Mouse (Mus musculus): ENCODE results near the gene Cgrrf1. TPM values are rescaled to one million over a fixed set of nuclear protein-coding genes. Genes with fewer than 3 reads are reported as not detected.
A peak's percentile ranks its signal among the peaks of the same experiment; 100 is the strongest.

Gene Cgrrf1
- total and polyA plus RNA-seq, 2 experiments from 2014 or later: 24.4 to 36.0 TPM

DNA sequence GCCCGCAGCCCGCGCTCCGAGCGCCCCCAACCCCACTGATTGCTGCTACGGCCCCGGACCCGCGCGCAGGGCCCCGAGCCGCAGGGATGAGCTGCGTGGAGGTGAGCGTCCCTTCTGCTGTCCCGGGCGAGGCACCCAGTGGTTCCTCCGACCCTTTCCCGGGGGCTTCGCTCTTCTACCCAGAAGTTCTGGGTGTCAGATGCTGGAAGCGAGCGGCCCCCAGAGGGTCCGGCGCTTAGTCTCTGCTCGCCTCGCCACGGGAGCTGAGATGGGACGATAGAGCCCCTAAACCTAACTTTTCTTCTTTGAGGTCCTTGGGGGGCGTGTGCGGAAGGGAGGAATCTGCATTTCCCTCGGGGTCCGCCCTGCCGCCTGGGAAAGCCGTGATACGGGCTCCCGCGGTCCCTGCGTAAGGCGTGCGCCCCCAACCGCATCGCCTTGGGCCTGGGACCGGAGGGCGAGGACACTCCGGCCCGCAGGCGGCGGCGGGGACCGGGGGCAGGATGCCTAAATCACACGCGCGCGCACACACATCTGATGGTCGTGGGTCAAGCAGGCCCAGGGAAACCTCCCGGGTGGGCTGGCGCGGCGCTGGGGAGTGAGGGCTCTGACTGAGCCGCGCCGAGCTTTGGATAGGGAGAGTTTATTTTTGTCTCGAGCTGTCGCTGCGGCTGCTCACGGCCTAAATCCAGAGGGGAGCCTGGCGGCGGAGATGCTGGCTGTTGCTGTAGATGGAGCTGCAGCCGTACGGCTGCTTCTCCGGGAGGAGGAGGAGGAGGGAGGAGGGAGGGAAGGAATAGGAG, 51.3 kb downstream of the Cgrrf1 start:
- Histone ChIP-seq H3K27me3 (ENCODE audit: insufficient read depth, low read length) (no peaks in the 10 kb centered on the region), H3K36me3 (ENCODE audit: insufficient read depth, low read length) (no peaks in the 10 kb centered on the region), H3K9ac (replicated peaks; ENCODE audit: low read length, poor library complexity, severe bottlenecking) (peak overlapping the region; percentile 71), H3K4me2 (ENCODE audit: low read depth, low read length, poor library complexity, severe bottlenecking) (peak overlapping the region; percentile 94), H3K27ac (ENCODE audit: low read depth, low read length) (peak overlapping the region; percentile 67), H3K4me3 (ENCODE audit: low read depth, low read length) (peak overlapping the region; percentile 71), H3K4me1 (ENCODE audit: insufficient read depth, low read length) (peaks cover 7% of the 10 kb centered on the region; the same call in 1 of the 2 replicates), H3K9me3 (ENCODE audit: low read length) (no peaks in the 10 kb centered on the region)
- ATAC-seq (ENCODE audit: low FRiP score) (peak; percentile 18), DNase-seq (ENCODE audit: low spot score) (peak; percentile 72)
- peak; percentile 49 for TF ChIP-seq CTCF (IDR thresholded peaks at IDR 0.05)
- WGBS: under 1% methylated on average over 65 of the region's 70 CpGs

- no peaks in the 10 kb centered on the region for H3K27me3 ChIP-seq (ENCODE audit: insufficient read depth, low read length)
- peak overlapping the region; percentile 71 for H3K4me3 ChIP-seq (ENCODE audit: low read depth, low read length)
- peak overlapping the region; percentile 94 for H3K4me2 ChIP-seq (ENCODE audit: low read depth, low read length, poor library complexity, severe bottlenecking)
- H3K36me3 ChIP-seq (ENCODE audit: insufficient read depth, low read length): no peaks in the 10 kb centered on the region
- H3K9me3 ChIP-seq (ENCODE audit: low read length): no peaks in the 10 kb centered on the region
- under 1% methylated on average over 25 of the region's 29 CpGs for WGBS
- H3K9ac ChIP-seq (replicated peaks; ENCODE audit: low read length, poor library complexity, severe bottlenecking): peak overlapping the region; percentile 71
- ATAC-seq (ENCODE audit: low FRiP score) (peak; percentile 8; the same call in 1 of the 2 replicates), DNase-seq (ENCODE audit: low spot score) (peak; percentile 45)
- no peak for TF ChIP-seq CTCF (IDR thresholded peaks at IDR 0.05)
- H3K27ac ChIP-seq (ENCODE audit: low read depth, low read length): peak overlapping the region; percentile 80
- peaks cover 7% of the 10 kb centered on the region; the same call in 1 of the 2 replicates for H3K4me1 ChIP-seq (ENCODE audit: insufficient read depth, low read length)
Observed at GRCm38 (mm10) chr14:46883871-46884441, 52.0 kb downstream of the Cgrrf1 start.

GRCm38 (mm10) chr14:46884701-46885428, 52.9 kb downstream of the Cgrrf1 start:
- TF ChIP-seq CTCF (IDR thresholded peaks at IDR 0.05): peak; percentile 27; the same call in 1 of the 2 replicates
- Histone ChIP-seq H3K4me1 (ENCODE audit: insufficient read depth, low read length) (peaks cover 7% of the 10 kb centered on the region; the same call in 1 of the 2 replicates), H3K9ac (replicated peaks; ENCODE audit: low read length, poor library complexity, severe bottlenecking) (peak overlapping the region; percentile 71), H3K9me3 (ENCODE audit: low read length) (no peaks in the 10 kb centered on the region), H3K4me3 (ENCODE audit: low read depth, low read length) (peak overlapping the region; percentile 71), H3K4me2 (ENCODE audit: low read depth, low read length, poor library complexity, severe bottlenecking) (peak overlapping the region; percentile 94), H3K36me3 (ENCODE audit: insufficient read depth, low read length) (no peaks in the 10 kb centered on the region), H3K27ac (ENCODE audit: low read depth, low read length) (peak overlapping the region; percentile 80), H3K27me3 (ENCODE audit: insufficient read depth, low read length) (no peaks in the 10 kb centered on the region)
- WGBS: under 1% methylated on average over 41 of the region's 52 CpGs
- DNase-seq (ENCODE audit: low spot score) (peak; percentile 68), ATAC-seq (ENCODE audit: low FRiP score) (peak; percentile 57)

DNA sequence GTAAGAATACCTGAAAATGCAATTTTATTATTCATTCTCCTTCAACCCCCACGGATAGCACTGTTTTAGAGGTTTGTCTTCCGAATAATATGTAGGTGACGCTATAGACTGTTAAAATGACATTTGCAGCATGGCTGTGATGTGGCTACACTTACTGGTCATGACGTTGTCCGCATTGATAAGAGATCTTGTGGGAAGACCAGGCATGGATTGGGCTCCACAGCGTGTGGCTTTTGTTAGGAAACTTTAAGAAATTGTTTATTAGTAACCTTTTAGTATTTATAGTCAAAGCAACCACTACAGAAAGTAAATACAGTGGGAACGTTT, 53.5 kb downstream of the Cgrrf1 start:
- Histone ChIP-seq H3K4me3 (ENCODE audit: low read depth, low read length) (peak overlapping the region; percentile 71), H3K27ac (ENCODE audit: low read depth, low read length) (peak overlapping the region; percentile 80), H3K36me3 (ENCODE audit: insufficient read depth, low read length) (no peaks in the 10 kb centered on the region), H3K4me1 (ENCODE audit: insufficient read depth, low read length) (peaks cover 7% of the 10 kb centered on the region; the same call in 1 of the 2 replicates), H3K4me2 (ENCODE audit: low read depth, low read length, poor library complexity, severe bottlenecking) (peak overlapping the region; percentile 94), H3K27me3 (ENCODE audit: insufficient read depth, low read length) (no peaks in the 10 kb centered on the region), H3K9ac (replicated peaks; ENCODE audit: low read length, poor library complexity, severe bottlenecking) (peak overlapping the region; percentile 71), H3K9me3 (ENCODE audit: low read length) (no peaks in the 10 kb centered on the region)
- ATAC-seq (ENCODE audit: low FRiP score) (no peak), DNase-seq (ENCODE audit: low spot score) (no peak)
- WGBS: under 1% methylated on average over 7 of the region's 7 CpGs
- TF ChIP-seq CTCF (IDR thresholded peaks at IDR 0.05): peak; percentile 49

DNA sequence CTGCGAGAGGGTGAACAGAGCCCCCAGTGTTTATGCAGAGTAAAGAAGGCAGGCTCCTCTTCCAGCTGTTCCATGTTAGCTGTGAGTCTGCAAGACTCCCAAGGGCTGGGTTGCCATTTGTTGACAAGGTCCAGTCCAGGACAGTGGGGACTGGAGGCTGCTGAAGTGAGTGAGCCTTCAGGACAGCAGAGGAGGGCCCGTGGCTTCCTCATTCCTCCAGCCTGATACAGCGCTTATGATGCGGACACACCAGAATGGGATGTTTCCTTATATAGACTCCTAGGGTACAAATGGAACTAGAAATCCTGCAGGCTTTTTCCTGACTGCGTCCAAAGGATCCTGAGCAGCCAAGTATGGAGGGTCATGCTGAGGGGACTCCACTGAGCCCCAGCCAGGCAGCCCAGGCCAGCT, 54.0 kb downstream of the Cgrrf1 start:
- peak; percentile 45 for DNase-seq (ENCODE audit: low spot score)
- H3K27ac ChIP-seq (ENCODE audit: low read depth, low read length): no peak overlapping the region
- no peak for ATAC-seq (ENCODE audit: low FRiP score)
- peak overlapping the region; percentile 94 for H3K4me2 ChIP-seq (ENCODE audit: low read depth, low read length, poor library complexity, severe bottlenecking)
- H3K27me3 ChIP-seq (ENCODE audit: insufficient read depth, low read length): no peaks in the 10 kb centered on the region
- peak overlapping the region; percentile 71; the same call in 1 of the 2 replicates for H3K9ac ChIP-seq (replicated peaks; ENCODE audit: low read length, poor library complexity, severe bottlenecking)
- H3K4me3 ChIP-seq (ENCODE audit: low read depth, low read length): peak overlapping the region; percentile 71
- H3K36me3 ChIP-seq (ENCODE audit: insufficient read depth, low read length): no peaks in the 10 kb centered on the region
- H3K9me3 ChIP-seq (ENCODE audit: low read length): no peaks in the 10 kb centered on the region
- 25% methylated on average over 5 of the region's 5 CpGs for WGBS
- no peak; the same call in 1 of the 2 replicates for TF ChIP-seq CTCF (IDR thresholded peaks at IDR 0.05)
- peaks cover 7% of the 10 kb centered on the region; the same call in 1 of the 2 replicates for H3K4me1 ChIP-seq (ENCODE audit: insufficient read depth, low read length)

All from midbrain, postnatal 0 days (tissue).